Mouse (Mus musculus) effector memory CD4-positive, alpha-beta T cell, adult 7 months (primary cell): ENCODE data around the gene Ddx27. TPM values are rescaled to one million over a fixed set of nuclear protein-coding genes. Genes with fewer than 3 reads are reported as not detected.

Experiments
- polyA plus RNA-seq: library from polyadenylated mRNA; unstranded; fragments of 100-300 nt; shearing (Covaris generic); gene quantifications from one replicate; pipeline ENCODE4 v1.2.1, GENCODE M21; 2017

Gene Ddx27
- 68.1 TPM for polyA plus RNA-seq

GRCm38 (mm10) chr2:167014702-167015381, at the start of gene Ddx27:
TSS of gene Ddx27 (plus strand) at chr2:167015193.

DNA sequence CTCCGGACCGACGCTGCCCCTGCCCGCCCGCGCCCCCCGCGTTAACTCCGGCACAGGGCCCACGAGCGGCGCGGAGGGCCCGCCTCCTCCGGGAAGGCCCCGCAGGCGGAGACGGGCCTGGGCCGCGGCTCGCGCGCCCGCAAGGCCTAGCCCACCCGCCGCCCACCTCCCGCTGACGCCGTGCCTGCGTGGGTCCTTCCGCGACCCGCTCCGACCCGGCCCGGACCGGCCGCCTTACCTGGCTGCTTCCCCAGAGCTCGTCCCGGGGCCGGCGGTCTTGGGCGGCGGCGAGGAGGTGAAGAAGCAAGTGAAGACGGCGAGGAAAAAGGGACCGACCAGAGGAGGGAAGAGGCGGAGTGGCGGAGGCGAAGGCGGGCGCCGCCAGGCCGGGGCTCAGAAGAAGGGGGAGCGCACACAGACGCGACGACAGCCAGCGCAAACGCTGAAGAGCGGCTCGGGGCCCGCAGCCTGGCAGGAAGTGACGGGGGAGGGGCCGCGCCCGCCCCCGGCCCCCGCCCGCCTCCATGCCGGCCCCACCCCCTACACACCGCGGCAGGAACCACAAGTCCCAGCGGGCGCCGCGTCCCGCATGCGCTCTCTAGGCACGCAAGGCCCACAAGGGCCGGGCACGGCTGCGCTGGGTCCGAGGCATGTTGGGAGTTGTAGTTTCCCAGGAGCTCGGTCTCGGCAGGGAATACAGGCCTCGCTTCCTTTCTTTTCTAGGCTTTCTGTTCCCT, 19.0 kb upstream of the Ddx27 start, which contains the start of gene Stau1:
Gene Stau1 (minus strand): TSS at position 504 of the 737 bp plus-strand sequence.

DNA sequence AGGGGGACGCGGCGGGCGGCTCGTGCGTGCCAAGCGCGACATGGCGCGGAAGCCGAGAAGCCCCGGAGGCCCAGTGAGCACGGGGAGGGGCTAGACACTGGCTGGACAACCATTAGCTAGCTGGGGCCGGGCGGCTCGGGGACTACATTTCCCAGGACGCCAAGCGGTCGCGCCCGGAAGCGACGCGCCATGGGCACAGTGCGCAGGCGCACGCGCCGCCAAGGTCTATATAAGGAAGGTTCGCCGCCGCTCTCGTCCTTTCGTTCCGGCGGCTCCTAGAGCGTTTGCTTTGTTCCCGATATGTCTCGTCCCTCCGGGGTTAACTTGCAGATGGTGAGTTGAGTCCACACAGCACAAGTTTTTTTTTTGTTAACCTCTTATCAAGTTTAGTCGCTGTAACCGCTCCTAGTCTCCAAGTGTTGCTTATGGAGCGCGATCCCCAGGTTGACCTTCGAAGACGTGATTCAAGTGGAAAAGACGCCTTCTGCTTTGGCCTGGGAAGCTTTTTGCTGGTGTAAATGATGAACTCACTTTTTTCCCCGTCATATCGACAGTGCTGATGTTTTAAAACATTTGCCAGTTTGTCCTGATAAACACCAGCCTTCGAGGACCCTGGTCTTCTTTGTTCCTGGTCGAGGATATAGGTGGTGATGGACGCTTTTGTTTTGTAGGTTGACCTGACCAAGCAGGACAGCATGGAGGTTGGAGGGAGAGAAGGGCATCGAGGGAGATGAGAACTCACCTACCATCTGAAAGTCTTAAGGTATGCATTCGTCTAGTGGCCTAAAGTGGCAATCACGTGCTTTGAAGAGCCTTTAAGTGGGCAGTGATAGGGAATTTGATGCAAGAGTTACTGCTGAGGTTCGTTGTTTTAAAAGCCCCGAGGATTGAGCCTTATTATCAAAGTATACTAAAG, 48.2 kb downstream of the Ddx27 start, which contains the start of gene Znfx1:
Gene Znfx1 (minus strand): TSS at position 51 of the 916 bp plus-strand sequence.

Other genes with a start within 250 kb of the Ddx27 start
- gene Trp53rkb, start 222.7 kb upstream of the Ddx27 start, polyA plus RNA-seq, result 3.8 TPM
- 23.1 TPM for gene Arfgef2, start 209.6 kb upstream of the Ddx27 start, polyA plus RNA-seq
- gene Cse1l, start 109.2 kb upstream of the Ddx27 start, polyA plus RNA-seq, result 106 TPM
- gene Stau1, start 18.9 kb upstream of the Ddx27 start, polyA plus RNA-seq, result 98.2 TPM
- gene Znfx1, start 47.8 kb downstream of the Ddx27 start, polyA plus RNA-seq, result 50.9 TPM
- gene Kcnb1, start 175.0 kb downstream of the Ddx27 start, polyA plus RNA-seq, result 0.20 TPM
- gene Ptgis, start 225.4 kb downstream of the Ddx27 start, polyA plus RNA-seq, result not detected